Mouse (Mus musculus) heart, postnatal 0 days (tissue): ENCODE data around the gene Zbtb21.

Source experiments
- CTCF ChIP-seq: IDR thresholded peaks from 2 replicates; pipeline ENCODE4 v1.5.1; 2016; ENCODE audit warnings: antibody characterized with exemption, control low read depth, low read depth
- EP300 ChIP-seq: IDR thresholded peaks from 2 replicates; pipeline ENCODE4 v1.6.1; 2016; ENCODE audit warnings: antibody characterized with exemption, low read depth

GRCm38 (mm10) chr16:97957626-97958025, 4.8 kb downstream of the Zbtb21 start:
- no peak for TF ChIP-seq CTCF
- peak; percentile 96 for TF ChIP-seq EP300
